Mouse (Mus musculus) ES-Bruce4 (cell line): ENCODE results near the gene Adarb2. TPM values are rescaled to one million over a fixed set of nuclear protein-coding genes. Genes with fewer than 3 reads are reported as not detected.

ENCODE experiments used
- H3K27ac ChIP-seq: 2 replicates; pipeline ENCODE4 v1.5.1; 2012; ENCODE audit warnings: low read length, inconsistent platforms; ENCODE audit not compliant: insufficient read depth
- H3K27me3 ChIP-seq: 2 replicates; pipeline ENCODE4 v1.6.1; 2012; ENCODE audit warnings: mild to moderate bottlenecking, low read length, inconsistent platforms; ENCODE audit not compliant: control insufficient read depth, poor library complexity, insufficient read depth, severe bottlenecking
- H3K36me3 ChIP-seq: 2 replicates; pipeline ENCODE4 v1.6.1; 2012; ENCODE audit warnings: inconsistent platforms, mild to moderate bottlenecking, low read length, moderate library complexity; ENCODE audit not compliant: control insufficient read depth, poor library complexity, insufficient read depth, severe bottlenecking
- H3K4me1 ChIP-seq: one replicate; pipeline ENCODE4 v1.8.1; 2011; ENCODE audit warnings: low read length; ENCODE audit not compliant: control insufficient read depth, insufficient read depth
- H3K4me3 ChIP-seq: 2 replicates; pipeline ENCODE4 v1.5.1; 2011; ENCODE audit warnings: low read depth, mild to moderate bottlenecking, low read length
- H3K9ac ChIP-seq: 2 replicates; pipeline ENCODE4 v1.6.1; 2012; ENCODE audit warnings: low read depth, mild to moderate bottlenecking, inconsistent platforms; ENCODE audit not compliant: poor library complexity, severe bottlenecking
- H3K9me3 ChIP-seq: replicated peaks from 2 replicates; pipeline ENCODE4 v1.6.1; 2012; ENCODE audit warnings: mild to moderate bottlenecking, low read length, inconsistent platforms; ENCODE audit not compliant: control insufficient read depth, poor library complexity, insufficient read depth, severe bottlenecking
- CTCF ChIP-seq: IDR thresholded peaks from one replicate; pipeline ENCODE4 v1.8.1; 2011; ENCODE audit warnings: low read depth, low read length
- EP300 ChIP-seq: IDR thresholded peaks from 2 replicates; pipeline ENCODE4 v1.6.1; 2011; ENCODE audit warnings: low read depth, low read length; ENCODE audit not compliant: insufficient read depth
- POLR2A ChIP-seq: IDR thresholded peaks from one replicate; pipeline ENCODE4 v1.8.1; 2011; ENCODE audit warnings: low read length; ENCODE audit not compliant: insufficient read depth
- polyA plus RNA-seq: library from polyadenylated mRNA; stranded (reverse); fragments of >200 nt; gene quantifications from 2 replicates; pipeline ENCODE4 v1.2.4, GENCODE M21; 2011; ENCODE audit warnings: low read depth; ENCODE audit not compliant: missing spikeins, insufficient read depth, insufficient read length

The Adarb2 gene
- polyA plus RNA-seq, 1 experiment: not detected

DNA sequence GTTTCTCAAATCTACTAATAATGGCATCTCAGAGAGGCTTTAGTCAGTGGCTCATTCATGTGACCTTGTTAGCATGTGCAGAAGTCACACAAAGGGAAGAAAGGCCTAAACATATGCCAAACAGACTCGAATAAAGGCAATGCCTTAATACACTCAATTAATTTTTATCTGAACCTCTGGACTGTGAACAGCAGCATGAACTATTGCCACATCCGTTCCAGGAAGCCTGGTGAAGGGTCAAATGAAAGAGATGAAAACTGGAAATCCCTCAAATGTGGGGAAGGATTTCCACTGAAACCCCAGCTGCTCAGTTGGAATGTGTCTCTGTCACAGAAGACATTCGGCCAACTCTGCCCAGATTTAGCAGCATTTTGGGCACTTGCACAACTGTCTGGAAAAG lies 497.2 kb downstream of the Adarb2 start:
- H3K4me3 ChIP-seq: no peak overlapping the region
- TF ChIP-seq CTCF (no peak), EP300 (no peak), POLR2A (no peak)
- H3K9ac ChIP-seq: no peak overlapping the region
- H3K4me1 ChIP-seq: no peaks in the 10 kb centered on the region
- H3K9me3 ChIP-seq: 0 out of 2 replicates have a peak, but pooled peaks cover 3% of the 10 kb centered on the region
- H3K27ac ChIP-seq: no peak overlapping the region
- no peaks in the 10 kb centered on the region for H3K27me3 ChIP-seq
- no peaks in the 10 kb centered on the region for H3K36me3 ChIP-seq

DNA sequence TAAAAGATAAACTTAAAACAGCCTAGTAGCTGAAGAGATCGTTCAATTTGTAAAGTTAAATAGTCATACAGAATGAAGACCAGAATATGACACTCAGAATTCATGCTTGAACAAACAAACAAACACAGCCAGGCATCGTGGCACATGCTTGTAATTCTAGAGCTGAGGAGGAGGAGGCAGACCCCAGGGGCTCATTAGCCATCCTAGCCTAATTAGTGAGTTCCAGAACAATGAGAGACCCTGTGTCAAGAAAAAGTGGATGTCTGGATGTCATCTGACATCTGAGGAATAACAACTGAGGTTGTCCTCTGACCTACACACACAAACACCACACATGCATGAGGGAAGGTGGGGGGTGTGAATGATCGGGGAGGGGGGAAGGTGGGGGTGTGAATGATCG lies 498.3 kb downstream of the Adarb2 start:
- H3K27ac ChIP-seq: no peak overlapping the region
- TF ChIP-seq POLR2A: no peak
- TF ChIP-seq CTCF: no peak
- TF ChIP-seq EP300: no peak
- H3K4me1 ChIP-seq: no peaks in the 10 kb centered on the region
- no peaks in the 10 kb centered on the region for H3K27me3 ChIP-seq
- no peaks in the 10 kb centered on the region for H3K36me3 ChIP-seq
- H3K9me3 ChIP-seq: 0 out of 2 replicates have a peak, but pooled peaks cover 3% of the 10 kb centered on the region
- no peak overlapping the region for H3K9ac ChIP-seq
- H3K4me3 ChIP-seq: no peak overlapping the region

DNA sequence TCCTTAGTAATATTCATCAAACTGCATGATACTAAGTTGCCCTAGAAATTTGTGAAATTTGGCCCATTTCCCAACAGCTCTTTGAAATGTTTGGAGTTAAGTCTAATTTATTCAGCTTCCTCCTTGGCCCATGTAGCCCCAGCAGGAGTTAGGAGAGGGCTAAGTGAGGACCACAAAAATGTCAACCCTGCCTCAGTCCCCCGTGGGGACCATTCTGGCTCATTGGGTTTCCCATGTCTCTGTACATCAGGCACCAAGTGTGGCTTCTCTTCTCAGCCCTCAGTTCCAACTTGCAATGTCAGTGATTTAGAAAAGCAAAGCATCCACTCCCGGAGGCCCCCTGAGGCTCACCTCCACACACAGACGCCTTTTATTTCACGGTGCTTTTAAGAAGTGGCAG lies 502.6 kb downstream of the Adarb2 start:
- no peak overlapping the region for H3K27ac ChIP-seq

DNA sequence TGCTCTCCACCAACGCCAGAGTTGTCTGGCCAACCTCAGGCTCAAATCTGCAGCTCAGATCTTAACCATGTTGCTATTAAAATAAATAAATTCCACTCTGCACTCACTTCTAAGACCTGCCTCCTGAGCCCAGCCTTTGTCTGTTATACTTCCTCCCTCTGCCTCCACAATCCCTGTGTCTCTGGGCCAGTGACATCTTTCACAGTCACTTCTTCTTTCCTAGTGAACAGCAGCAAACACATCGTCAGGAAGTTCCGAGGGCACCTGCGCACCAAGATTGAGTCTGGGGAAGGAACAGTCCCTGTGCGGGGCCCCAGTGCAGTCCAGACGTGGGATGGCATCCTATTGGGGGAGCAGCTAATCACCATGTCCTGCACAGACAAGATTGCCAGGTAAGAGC lies 510.7 kb downstream of the Adarb2 start:
- Histone ChIP-seq H3K27me3 (no peaks in the 10 kb centered on the region), H3K4me3 (no peak overlapping the region), H3K9me3 (no peaks in the 10 kb centered on the region), H3K9ac (no peak overlapping the region), H3K4me1 (no peaks in the 10 kb centered on the region), H3K36me3 (no peaks in the 10 kb centered on the region), H3K27ac (no peak overlapping the region)
- TF ChIP-seq EP300 (no peak), POLR2A (no peak), CTCF (no peak)

More for the DNA sequence above, 502.6 kb downstream of the Adarb2 start:
- Histone ChIP-seq H3K4me3 (no peak overlapping the region), H3K9ac (no peak overlapping the region), H3K36me3 (no peaks in the 10 kb centered on the region), H3K9me3 (no peaks in the 10 kb centered on the region), H3K4me1 (no peaks in the 10 kb centered on the region), H3K27me3 (no peaks in the 10 kb centered on the region)
- no peak for TF ChIP-seq CTCF
- no peak for TF ChIP-seq POLR2A
- TF ChIP-seq EP300: no peak

DNA sequence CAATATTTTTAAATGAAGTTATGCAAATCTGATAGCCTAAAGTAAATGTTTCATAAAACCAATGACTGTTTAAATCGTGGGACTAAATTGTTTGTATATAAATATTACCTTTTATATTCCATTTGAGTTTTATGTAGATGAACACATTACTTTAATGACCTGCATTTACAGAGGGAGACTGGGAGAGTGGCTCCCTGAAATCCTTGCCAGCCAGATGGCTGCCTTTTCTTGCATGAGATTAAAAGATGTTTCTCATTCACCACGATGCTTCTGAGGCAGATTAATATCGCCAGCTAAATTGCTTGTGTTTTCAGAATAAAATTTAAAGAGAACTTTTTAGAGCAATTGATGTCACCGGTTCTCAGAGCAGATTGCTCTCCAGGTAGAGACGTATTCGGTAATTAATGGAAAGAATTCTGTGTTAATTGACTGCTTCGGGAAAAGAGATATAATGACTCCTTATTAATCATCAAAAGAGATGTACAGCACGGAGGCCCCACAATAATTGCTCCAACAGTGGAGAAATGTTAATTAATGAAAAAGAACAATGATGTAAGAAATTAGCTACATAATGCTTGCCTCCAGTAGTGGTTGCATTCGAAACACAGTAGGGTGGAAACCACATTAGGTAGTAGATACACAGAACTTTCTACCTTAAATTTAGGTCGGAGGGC lies 527.4 kb downstream of the Adarb2 start:
- no peak overlapping the region for H3K9ac ChIP-seq

DNA sequence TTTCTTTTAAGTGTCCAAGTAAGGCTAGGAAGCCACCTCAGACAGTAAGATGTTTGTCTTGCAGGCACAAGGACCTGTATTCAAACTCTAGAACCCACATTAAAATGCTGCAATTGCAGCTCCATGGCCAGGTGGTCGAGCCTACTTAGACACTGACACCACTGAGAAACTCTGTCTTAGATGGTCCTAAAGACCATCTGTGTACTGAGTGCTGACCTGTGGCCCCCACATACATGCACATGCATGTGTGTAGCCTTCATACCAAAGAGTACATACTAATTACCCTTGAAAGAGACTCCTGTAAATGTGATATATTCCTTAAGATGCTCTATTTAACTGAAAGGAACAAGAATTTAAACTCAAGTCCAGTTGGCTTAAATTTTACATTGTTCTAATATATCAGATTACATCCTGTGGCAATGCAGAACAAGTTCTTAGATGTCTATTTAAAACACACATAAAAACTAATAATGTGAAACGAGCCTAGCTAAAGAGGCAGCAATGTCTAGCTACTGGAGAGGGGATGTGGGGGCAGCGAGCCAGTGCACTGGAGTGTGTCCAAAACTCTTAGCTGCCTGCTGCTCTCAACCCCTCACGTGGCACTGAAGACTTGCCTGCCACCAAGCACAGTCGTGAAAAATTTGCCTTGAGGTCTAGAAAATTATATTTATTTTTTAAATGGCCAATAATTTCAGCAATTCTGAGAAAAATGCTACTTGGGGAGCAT lies 534.6 kb downstream of the Adarb2 start:
- no peaks in the 10 kb centered on the region for H3K27me3 ChIP-seq
- H3K4me3 ChIP-seq: no peak overlapping the region
- H3K4me1 ChIP-seq: no peaks in the 10 kb centered on the region
- H3K9me3 ChIP-seq: no peaks in the 10 kb centered on the region
- TF ChIP-seq CTCF (no peak), EP300 (no peak), POLR2A (no peak)
- H3K27ac ChIP-seq: no peak overlapping the region
- no peaks in the 10 kb centered on the region for H3K36me3 ChIP-seq
- H3K9ac ChIP-seq: no peak overlapping the region

More for the DNA sequence above, 527.4 kb downstream of the Adarb2 start:
- H3K9me3 ChIP-seq: no peaks in the 10 kb centered on the region
- no peak overlapping the region for H3K4me3 ChIP-seq
- no peaks in the 10 kb centered on the region for H3K4me1 ChIP-seq
- no peak overlapping the region for H3K27ac ChIP-seq
- TF ChIP-seq POLR2A: no peak
- no peak for TF ChIP-seq EP300
- no peak for TF ChIP-seq CTCF
- no peaks in the 10 kb centered on the region for H3K36me3 ChIP-seq
- no peaks in the 10 kb centered on the region for H3K27me3 ChIP-seq
